ENCODE assay signal across 14 mouse cellular contexts in the genomic region with DNA sequence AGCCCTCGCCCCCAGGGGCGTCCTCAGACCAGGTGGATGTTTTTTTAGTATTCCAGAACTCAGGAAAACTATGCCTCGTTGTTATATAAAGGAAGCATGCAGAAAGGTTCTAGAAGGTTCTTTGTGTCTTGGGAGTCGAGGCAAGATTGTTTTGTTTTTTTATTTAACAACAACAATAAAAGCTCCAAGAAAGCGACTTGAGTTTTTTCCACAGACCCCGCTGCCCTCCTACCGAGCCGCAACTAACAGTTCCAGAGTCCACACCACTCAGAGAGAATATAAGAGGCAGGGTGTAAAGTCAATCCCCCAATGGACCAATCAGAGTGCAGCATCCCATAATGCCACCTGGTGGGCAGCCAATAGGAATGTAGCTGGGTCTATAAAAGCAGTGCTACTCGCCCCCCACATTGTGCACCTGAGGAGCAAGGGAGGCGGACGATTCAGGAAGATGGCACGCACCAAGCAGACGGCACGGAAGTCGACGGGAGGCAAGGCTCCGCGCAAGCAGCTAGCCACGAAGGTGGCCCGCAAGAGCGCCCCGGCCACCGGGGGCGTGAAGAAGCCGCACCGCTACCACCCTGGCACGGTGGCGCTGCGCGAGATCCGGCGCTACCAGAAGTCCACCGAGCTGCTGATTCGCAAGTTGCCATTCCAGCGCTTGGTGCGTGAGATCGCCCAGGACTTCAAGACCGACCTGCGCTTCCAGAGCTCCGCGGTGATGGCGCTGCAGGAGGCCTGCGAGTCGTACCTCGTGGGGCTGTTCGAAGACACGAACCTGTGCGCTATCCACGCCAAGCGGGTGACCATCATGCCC. TPM values are rescaled to one million over a fixed set of nuclear protein-coding genes. Genes with fewer than 3 reads are reported as not detected.
DNase-seq lines count a peak whose midpoint lies in the region; ATAC-seq and TF ChIP-seq lines count a peak whose summit lies in the region.
"Had no signal": no experiment of that assay in that cellular context is flagged by ENCODE, and none has a peak within 500 bp of the region (broad histone marks: within the 10 kb centered on the region; RNA-seq: fewer than 3 reads in every experiment).

No protein-coding gene starts in this region.

- no peak overlapping the region for H3K27ac ChIP-seq in heart, postnatal 0 days (ENCODE audit: low read depth)
- no peak overlapping the region for H3K27ac ChIP-seq in neural tube, embryonic 12.5 days
- H3K27ac ChIP-seq: midbrain, embryonic 12.5 days had no signal

- peaks cover 5% of the 10 kb centered on the region; the same call in 1 of the 2 replicates for H3K27me3 ChIP-seq in heart, postnatal 0 days (ENCODE audit: control insufficient read depth, insufficient read depth, low read length)
- 0 out of 2 replicates have a peak, but pooled peaks cover 3% of the 10 kb centered on the region for H3K27me3 ChIP-seq in neural tube, embryonic 12.5 days (replicated peaks)

- no peak overlapping the region for H3K4me2 ChIP-seq in heart, postnatal 0 days (ENCODE audit: low read depth, low read length)
- no peak overlapping the region for H3K4me2 ChIP-seq in neural tube, embryonic 12.5 days (replicated peaks)
- H3K4me2 ChIP-seq: midbrain, embryonic 12.5 days had no signal

- no peak for TF ChIP-seq EP300 in heart, postnatal 0 days (IDR thresholded peaks at IDR 0.05; ENCODE audit: low read depth)

- peaks cover 6% of the 10 kb centered on the region for H3K4me1 ChIP-seq in heart, postnatal 0 days (ENCODE audit: control insufficient read depth, insufficient read depth)
- peaks cover 32% of the 10 kb centered on the region for H3K4me1 ChIP-seq in neural tube, embryonic 12.5 days

- no peak overlapping the region for H3K9ac ChIP-seq in heart, postnatal 0 days (replicated peaks; ENCODE audit: low read depth, low read length)
- H3K9ac ChIP-seq in neural tube, embryonic 12.5 days: 0 out of 2 replicates have a peak overlapping the region, but pooled peaks have one; percentile 3
- H3K9ac ChIP-seq: midbrain, embryonic 12.5 days had no signal

- no peak for ATAC-seq in heart, postnatal 0 days (ENCODE audit: insufficient read depth, low read depth)
- no peak for ATAC-seq in neural tube, embryonic 12.5 days (ENCODE audit: low FRiP score, low read depth)

- peak; percentile 44 to 49 for DNase-seq in cerebellum, postnatal 10 days
- DNase-seq in cerebellum, postnatal 4 days (ENCODE audit: low spot score in 2 of 2): no peak
- peak; percentile 3 for DNase-seq in heart, postnatal 0 days (ENCODE audit: low spot score)
- no peak for DNase-seq in heart, postnatal 10 days
- DNase-seq in neural tube, embryonic 10.5 days (ENCODE audit: extremely low spot score, low spot score): no peak
- DNase-seq in testis, postnatal 14 days (ENCODE audit: low spot score): peak; percentile 96
- no peak for DNase-seq in gastrocnemius, adult 8-10 months (ENCODE audit: low spot score in 2 of 2)
- DNase-seq: adrenal gland, postnatal 25 days; kidney, adult 8-10 months; right cerebral cortex, postnatal 25 days; thymus, postnatal 4 days had no signal

- H3K4me3 ChIP-seq in heart, postnatal 0 days (ENCODE audit: low read depth, low read length): no peak overlapping the region
- H3K4me3 ChIP-seq in neural tube, embryonic 12.5 days: no peak overlapping the region
- H3K4me3 ChIP-seq: midbrain, embryonic 12.5 days had no signal

- intact Hi-C loops in heart, postnatal 10 days (cut with DNase I): loop anchor here (10.0 kb wide), 1 partner anchor 223 kb away; a partner anchor contains a TSS

- H3K9me3 ChIP-seq in heart, postnatal 0 days (replicated peaks; ENCODE audit: control insufficient read depth, low read length): no peaks in the 10 kb centered on the region
- H3K9me3 ChIP-seq in neural tube, embryonic 12.5 days: no peaks in the 10 kb centered on the region
- H3K9me3 ChIP-seq: midbrain, embryonic 12.5 days had no signal

- peaks cover 14% of the 10 kb centered on the region; the same call in 1 of the 2 replicates for H3K36me3 ChIP-seq in heart, postnatal 0 days (replicated peaks; ENCODE audit: control insufficient read depth, insufficient read depth, low read length)
- H3K36me3 ChIP-seq in neural tube, embryonic 12.5 days: peaks cover 10% of the 10 kb centered on the region; the same call in 1 of the 2 replicates

- no peak for TF ChIP-seq CTCF in heart, postnatal 0 days (IDR thresholded peaks at IDR 0.05; ENCODE audit: low read depth)

- 51% methylated on average over 50 of the region's 50 CpGs for WGBS in heart, postnatal 0 days
- 58% methylated on average over 50 of the region's 50 CpGs for WGBS in neural tube, embryonic 12.5 days

RNA-seq across cellular contexts. Expression of a gene that starts 7.1 kb away (rescaled TPM):
- total RNA-seq in heart, postnatal 0 days (2014; rRNA removed; ENCODE audit: low replicate concordance): 90.4 and 94.8 TPM in 2 replicates
- 43.1 and 63.4 TPM in 2 replicates for polyA plus RNA-seq in heart, postnatal 0 days (2015; fragmentation: Nextera tagmentation; extraction: Ambion mirVana)
- total RNA-seq in heart, postnatal 10 days (2021): 10 to 100 TPM; 33.2 to 36.7 TPM
- 91.6 and 103 TPM in 2 replicates for polyA plus RNA-seq in neural tube, embryonic 12.5 days (2016; fragmentation: Nextera tagmentation; extraction: Ambion mirVana)
- 10 to 100 TPM in 3 of 4 experiments, 1 to 10 TPM in 1; 8.9 to 14.8 (median 11.5) TPM for total RNA-seq in gastrocnemius, adult 8-10 months (2022)

RNA-seq across cellular contexts. Expression of a gene that starts 7.1 kb away (rescaled TPM):
- total RNA-seq in heart, postnatal 0 days (2014; rRNA removed; ENCODE audit: low replicate concordance): 0.62 TPM in 1 of 2 replicates, not detected in the other
- 0.26 and 0.33 TPM in 2 replicates for polyA plus RNA-seq in heart, postnatal 0 days (2015; fragmentation: Nextera tagmentation; extraction: Ambion mirVana)
- under 1 TPM; 0.12 to 0.22 TPM for total RNA-seq in heart, postnatal 10 days (2021)
- 0.84 and 1.0 TPM in 2 replicates for polyA plus RNA-seq in neural tube, embryonic 12.5 days (2016; fragmentation: Nextera tagmentation; extraction: Ambion mirVana)
- total RNA-seq in gastrocnemius, adult 8-10 months (2022): under 1 TPM; 0.08 to 0.31 (median 0.20) TPM
- total RNA-seq: granulocyte monocyte progenitor cell, adult 5-6 weeks had no signal

RNA-seq across cellular contexts. Expression of a gene that starts 12.9 kb away (rescaled TPM):
- 26.3 and 44.3 TPM in 2 replicates for total RNA-seq in heart, postnatal 0 days (2014; rRNA removed; ENCODE audit: low replicate concordance)
- polyA plus RNA-seq in heart, postnatal 0 days (2015; fragmentation: Nextera tagmentation; extraction: Ambion mirVana): 7.0 and 8.2 TPM in 2 replicates
- 10 to 100 TPM; 11.0 to 13.0 TPM for total RNA-seq in heart, postnatal 10 days (2021)
- polyA plus RNA-seq in neural tube, embryonic 12.5 days (2016; fragmentation: Nextera tagmentation; extraction: Ambion mirVana): 167 and 246 TPM in 2 replicates
- total RNA-seq in gastrocnemius, adult 8-10 months (2022): 1 to 10 TPM in 1 of 4 experiments, under 1 TPM in 1, not detected in 2; 0.52 to 1.2 TPM

RNA-seq across cellular contexts. Expression of a gene that starts 16.3 kb away (rescaled TPM):
- 36.8 and 37.4 TPM in 2 replicates for total RNA-seq in heart, postnatal 0 days (2014; rRNA removed; ENCODE audit: low replicate concordance)
- polyA plus RNA-seq in heart, postnatal 0 days (2015; fragmentation: Nextera tagmentation; extraction: Ambion mirVana): 26.0 and 26.5 TPM in 2 replicates
- total RNA-seq in heart, postnatal 10 days (2021): 10 to 100 TPM; 19.9 to 20.8 TPM
- 20.5 TPM in 2 replicates for polyA plus RNA-seq in neural tube, embryonic 12.5 days (2016; fragmentation: Nextera tagmentation; extraction: Ambion mirVana)
- 1 to 10 TPM; 4.8 to 8.5 (median 7.4) TPM for total RNA-seq in gastrocnemius, adult 8-10 months (2022)

RNA-seq across cellular contexts. Expression of a gene that starts 22.9 kb away (rescaled TPM):
- 301 and 362 TPM in 2 replicates for total RNA-seq in heart, postnatal 0 days (2014; rRNA removed; ENCODE audit: low replicate concordance)
- polyA plus RNA-seq in heart, postnatal 0 days (2015; fragmentation: Nextera tagmentation; extraction: Ambion mirVana): 145 and 147 TPM in 2 replicates
- 100 to 1,000 TPM; 162 to 173 TPM for total RNA-seq in heart, postnatal 10 days (2021)
- 594 and 608 TPM in 2 replicates for polyA plus RNA-seq in neural tube, embryonic 12.5 days (2016; fragmentation: Nextera tagmentation; extraction: Ambion mirVana)
- total RNA-seq in gastrocnemius, adult 8-10 months (2022): 100 to 1,000 TPM in 2 of 4 experiments, 10 to 100 TPM in 2; 97.5 to 116 (median 100) TPM

Comparison
In these comparisons a context has a peak if more than half of its experiments do, and no peak if none do; other contexts are left out.
1. DNase-seq: peak in cerebellum, postnatal 10 days (2 of 2), heart, postnatal 0 days (single experiment) and testis, postnatal 14 days (single experiment); none in cerebellum, postnatal 4 days (0 of 2), heart, postnatal 10 days (0 of 2), neural tube, embryonic 10.5 days (single experiment) and gastrocnemius, adult 8-10 months (0 of 2).
2. RNA of a gene that starts 12.9 kb away (total RNA-seq): 26.3 to 44.3 TPM in heart, postnatal 0 days and 11.0 to 13.0 TPM in heart, postnatal 10 days; 0.52 to 1.2 TPM in gastrocnemius, adult 8-10 months; every median in the first group is over 4 times any median in the second.